Mouse (Mus musculus): ENCODE measurements around the gene Ap2a1.

DNA sequence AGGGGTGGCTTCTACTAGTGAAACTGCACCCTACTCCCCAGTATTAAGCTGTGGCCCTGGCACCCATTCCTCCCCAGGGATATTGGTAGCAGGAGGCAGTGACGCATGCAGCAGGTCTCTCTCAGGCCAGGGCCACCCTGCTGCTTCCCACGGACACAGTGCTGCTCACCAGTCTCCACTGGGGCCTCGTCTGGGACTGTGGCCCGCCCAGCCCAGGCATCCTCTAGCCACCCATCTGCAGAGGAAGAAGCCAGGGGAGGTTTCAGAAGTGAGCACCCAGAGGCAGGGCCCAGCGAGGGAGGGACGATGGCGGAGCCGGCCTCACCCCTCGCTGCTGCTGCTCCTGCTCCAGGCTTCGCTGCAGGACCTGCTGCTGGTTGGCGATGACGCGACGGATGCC lies 66.1 kb downstream of the Ap2a1 start:
- TF ChIP-seq POLR2A (IDR thresholded peaks at IDR 0.05; ENCODE audit: control insufficient read depth, low read depth, low read length) (no peak), CTCF (IDR thresholded peaks at IDR 0.05; ENCODE audit: control insufficient read depth, insufficient read depth, insufficient replicate concordance, low read depth, low read length) (no peak)

Measured in testis, adult 2 months (tissue).